ENCODE assay signal across 14 mouse cellular contexts in genomic region chr10:70168396-70168795, GRCm38 (mm10). TPM values are rescaled to one million over a fixed set of nuclear protein-coding genes. Genes with fewer than 3 reads are reported as not detected.
DNase-seq lines count a peak whose midpoint lies in the region; ATAC-seq and TF ChIP-seq lines count a peak whose summit lies in the region.
"Had no signal": no experiment of that assay in that cellular context is flagged by ENCODE, and none has a peak within 500 bp of the region (broad histone marks: within the 10 kb centered on the region; RNA-seq: fewer than 3 reads in every experiment).

No protein-coding gene starts in this region.

- H3K4me1 ChIP-seq in heart, embryonic 11.5 days (ENCODE audit: control insufficient read depth, insufficient read depth, low read length): peaks cover 45% of the 10 kb centered on the region
- H3K4me1 ChIP-seq in forebrain, postnatal 0 days (ENCODE audit: insufficient read depth): no peaks in the 10 kb centered on the region
- H3K4me1 ChIP-seq in liver, embryonic 15.5 days (replicated peaks): peaks cover 2% of the 10 kb centered on the region; the same call in 1 of the 2 replicates

- peaks cover 13% of the 10 kb centered on the region for H3K36me3 ChIP-seq in heart, embryonic 11.5 days (ENCODE audit: control insufficient read depth, insufficient read depth, low read length)
- H3K36me3 ChIP-seq in forebrain, postnatal 0 days (ENCODE audit: insufficient read depth): peaks cover 35% of the 10 kb centered on the region
- peaks cover 63% of the 10 kb centered on the region for H3K36me3 ChIP-seq in liver, embryonic 15.5 days (replicated peaks)

- intact Hi-C loops in left cerebral cortex, adult 2 months (cut with DNase I): loop anchor here (5.0 kb wide), 1 partner anchor 146 kb away; no protein-coding TSS in a partner anchor

- H3K4me3 ChIP-seq in heart, embryonic 11.5 days (ENCODE audit: low read depth, low read length): no peak overlapping the region
- H3K4me3 ChIP-seq in left cerebral cortex, adult 2 months: no peak overlapping the region
- no peak overlapping the region for H3K4me3 ChIP-seq in forebrain, postnatal 0 days (ENCODE audit: low read depth, low read length)
- H3K4me3 ChIP-seq in liver, embryonic 15.5 days (replicated peaks): no peak overlapping the region
- H3K4me3 ChIP-seq: limb, embryonic 12.5 days had no signal

- H3K9ac ChIP-seq in heart, embryonic 11.5 days (ENCODE audit: low read depth, low read length): no peak overlapping the region
- H3K9ac ChIP-seq in forebrain, postnatal 0 days: 0 out of 2 replicates have a peak overlapping the region, but pooled peaks have one; percentile 22
- H3K9ac ChIP-seq in liver, embryonic 15.5 days: no peak overlapping the region
- H3K9ac ChIP-seq: limb, embryonic 12.5 days had no signal

- H3K27ac ChIP-seq in heart, embryonic 11.5 days (ENCODE audit: low read depth, low read length): 0 out of 2 replicates have a peak overlapping the region, but pooled peaks have one; percentile 37
- H3K27ac ChIP-seq in left cerebral cortex, adult 2 months: peak overlapping the region; percentile 71
- 0 out of 2 replicates have a peak overlapping the region, but pooled peaks have one; percentile 4 for H3K27ac ChIP-seq in forebrain, postnatal 0 days (ENCODE audit: low read depth, low read length)
- H3K27ac ChIP-seq in liver, embryonic 15.5 days (replicated peaks): no peak overlapping the region
- H3K27ac ChIP-seq: limb, embryonic 12.5 days; macrophage; stomach, postnatal 0 days had no signal

- H3K9me3 ChIP-seq in heart, embryonic 11.5 days (replicated peaks; ENCODE audit: control insufficient read depth, low read length): no peaks in the 10 kb centered on the region
- H3K9me3 ChIP-seq in forebrain, postnatal 0 days (ENCODE audit: low read length): no peaks in the 10 kb centered on the region
- no peaks in the 10 kb centered on the region for H3K9me3 ChIP-seq in liver, embryonic 15.5 days (replicated peaks)
- H3K9me3 ChIP-seq: limb, embryonic 12.5 days had no signal

- ATAC-seq in heart, embryonic 11.5 days (replicated peaks; ENCODE audit: insufficient number of reproducible peaks, low FRiP score, low TSS enrichment): no peak
- no peak for ATAC-seq in forebrain, postnatal 0 days
- ATAC-seq in liver, embryonic 15.5 days (ENCODE audit: insufficient read depth): peak; percentile 49

- 74% methylated on average over 13 of the region's 13 CpGs for WGBS in heart, embryonic 11.5 days (ENCODE audit: insufficient replicate concordance)
- 92% methylated on average over 13 of the region's 13 CpGs for WGBS in forebrain, postnatal 0 days
- 77% methylated on average over 13 of the region's 13 CpGs for WGBS in liver, embryonic 15.5 days (ENCODE audit: insufficient replicate concordance)

- H3K27me3 ChIP-seq in heart, embryonic 11.5 days (ENCODE audit: control insufficient read depth, insufficient read depth, low read length): no peaks in the 10 kb centered on the region
- H3K27me3 ChIP-seq in forebrain, postnatal 0 days (ENCODE audit: insufficient read depth, low read length): no peaks in the 10 kb centered on the region
- H3K27me3 ChIP-seq in liver, embryonic 15.5 days: no peaks in the 10 kb centered on the region
- H3K27me3 ChIP-seq: CH12.LX; limb, embryonic 12.5 days had no signal

- DNase-seq in heart, postnatal 4 days: no peak
- no peak for DNase-seq in left cerebral cortex, adult 2 months (ENCODE audit: extremely low spot score in 1 of 2, low spot score in 2 of 2)
- DNase-seq in left cerebral cortex, adult 8-10 months (ENCODE audit: low spot score in 2 of 2): no peak
- DNase-seq in forebrain, postnatal 0 days: no peak
- no peak for DNase-seq in cerebellum, adult 11 months
- no peak for DNase-seq in gastrocnemius, postnatal 10 days
- DNase-seq: adrenal gland, postnatal 14 days had no signal

- no peak overlapping the region for H3K4me2 ChIP-seq in heart, embryonic 11.5 days
- H3K4me2 ChIP-seq in forebrain, postnatal 0 days (ENCODE audit: low read depth): no peak overlapping the region
- H3K4me2 ChIP-seq in liver, embryonic 15.5 days: no peak overlapping the region
- H3K4me2 ChIP-seq: limb, embryonic 12.5 days had no signal

- no peak for TF ChIP-seq CTCF in left cerebral cortex, adult 2 months (IDR thresholded peaks at IDR 0.05)
- no peak for TF ChIP-seq CTCF in forebrain, postnatal 0 days (IDR thresholded peaks at IDR 0.05; ENCODE audit: low read depth)

RNA-seq across cellular contexts. Expression of gene Mrln, which starts 36.1 kb away (rescaled TPM):
- 0.49 and 0.77 TPM in 2 replicates for polyA plus RNA-seq in heart, embryonic 11.5 days (2014; fragmentation: Nextera tagmentation; extraction: Ambion mirVana)
- under 1 TPM; 0.71 to 0.92 TPM for total RNA-seq in heart, postnatal 4 days (2021)
- not detected for total RNA-seq in left cerebral cortex, adult 2 months (2021)
- not detected for total RNA-seq in left cerebral cortex, adult 8-10 months (2022)
- total RNA-seq in forebrain, postnatal 0 days (2014; rRNA removed): 1.00 and 5.1 TPM in 2 replicates
- polyA plus RNA-seq in forebrain, postnatal 0 days (2015; fragmentation: Nextera tagmentation; extraction: Ambion mirVana): 1.1 and 2.7 TPM in 2 replicates
- 1.2 TPM in 1 of 2 replicates, not detected in the other for polyA plus RNA-seq in liver, embryonic 15.5 days (2015; fragmentation: Nextera tagmentation; extraction: Ambion mirVana)
- 100 to 1,000 TPM; 153 to 155 TPM for total RNA-seq in gastrocnemius, postnatal 10 days (2021)
- total RNA-seq: adrenal gland, postnatal 14 days; CH12.LX; layer of hippocampus, adult 8-10 months had no signal
- polyA plus RNA-seq: macrophage had no signal

Comparison
In these comparisons a context has a peak if more than half of its experiments do, and no peak if none do; other contexts are left out.
1. RNA of gene Mrln, which starts 36.1 kb away (total RNA-seq): 153 to 155 TPM in gastrocnemius, postnatal 10 days; 1.00 to 5.1 TPM in forebrain, postnatal 0 days, 0.71 to 0.92 TPM in heart, postnatal 4 days, not detected in left cerebral cortex, adult 8-10 months and not detected in left cerebral cortex, adult 2 months; every median in the first group is over 10 times any median in the second.